Mouse (Mus musculus): ENCODE data around the gene Rnpc3. TPM values are rescaled to one million over a fixed set of nuclear protein-coding genes. Genes with fewer than 3 reads are reported as not detected.

Gene Rnpc3
- polyA plus RNA-seq, 1 experiment from 2014 or later: 26.4 TPM

GRCm38 (mm10) chr3:113630564-113630963, 615 bp upstream of the Rnpc3 start:
- peak overlapping the region; percentile 92 for H3K9ac ChIP-seq (ENCODE audit: low read length)
- no peaks in the 10 kb centered on the region for H3K27me3 ChIP-seq (ENCODE audit: control insufficient read depth, insufficient read depth, low read length)
- H3K4me1 ChIP-seq (ENCODE audit: control insufficient read depth in 2 of 2, insufficient read depth in 2 of 2, low read length in 2 of 2): peaks cover 2 to 8% of the 10 kb centered on the region in 2 experiments; a peak in 1 of 4 replicates
- no peaks in the 10 kb centered on the region for H3K9me3 ChIP-seq (ENCODE audit: control insufficient read depth, low read length)
- ATAC-seq (ENCODE audit: insufficient number of reproducible peaks, insufficient read depth, low FRiP score, low read depth): no peak
- H3K27ac ChIP-seq (replicated peaks in 1 of 2; ENCODE audit: control insufficient read depth in 1 of 2, insufficient read depth in 1 of 2, low read depth in 2 of 2, low read length in 2 of 2): peak overlapping the region; percentile 100
- H3K4me2 ChIP-seq (ENCODE audit: low read length): peak overlapping the region; percentile 77
- peaks cover 19% of the 10 kb centered on the region; the same call in 1 of the 2 replicates for H3K36me3 ChIP-seq (ENCODE audit: control insufficient read depth, insufficient read depth, low read length)
- 11% methylated on average over 13 of the region's 13 CpGs for WGBS
- peak overlapping the region; percentile 73 to 99 for H3K4me3 ChIP-seq (ENCODE audit: control insufficient read depth in 1 of 2, insufficient read depth in 1 of 2, low read depth in 1 of 2, low read length in 2 of 2)

- Histone ChIP-seq H3K4me2 (ENCODE audit: low read length) (no peak within 1 kb of the TSS), H3K4me1 (ENCODE audit: control insufficient read depth in 2 of 2, insufficient read depth in 2 of 2, low read length in 2 of 2) (no peaks in the 10 kb centered on the region), H3K27ac (replicated peaks in 1 of 2; ENCODE audit: control insufficient read depth in 1 of 2, insufficient read depth in 1 of 2, low read depth in 2 of 2, low read length in 2 of 2) (no peak within 1 kb of the TSS), H3K4me3 (ENCODE audit: control insufficient read depth in 1 of 2, insufficient read depth in 1 of 2, low read depth in 1 of 2, low read length in 2 of 2) (no peak within 1 kb of the TSS), H3K36me3 (ENCODE audit: control insufficient read depth, insufficient read depth, low read length) (peaks cover 51% of the 10 kb centered on the region), H3K9ac (ENCODE audit: low read length) (no peak within 1 kb of the TSS), H3K27me3 (ENCODE audit: control insufficient read depth, insufficient read depth, low read length) (no peaks in the 10 kb centered on the region), H3K9me3 (ENCODE audit: control insufficient read depth, low read length) (no peaks in the 10 kb centered on the region)
- no peak for ATAC-seq (ENCODE audit: insufficient number of reproducible peaks, insufficient read depth, low FRiP score, low read depth)
- WGBS: 93% methylated on average over 2 of the region's 2 CpGs
These were observed 23.4 kb downstream of the Rnpc3 start, which contains the start of gene Amy1 for GRCm38 (mm10) chr3:113606599-113606998. Gene Amy1, minus strand, starts transcription at chr3:113606699.

GRCm38 (mm10) chr3:113590844-113591243, 39.1 kb downstream of the Rnpc3 start:
- Histone ChIP-seq H3K4me1 (ENCODE audit: control insufficient read depth in 2 of 2, insufficient read depth in 2 of 2, low read length in 2 of 2) (no peaks in the 10 kb centered on the region), H3K4me2 (ENCODE audit: low read length) (no peak overlapping the region), H3K27me3 (ENCODE audit: control insufficient read depth, insufficient read depth, low read length) (no peaks in the 10 kb centered on the region), H3K4me3 (ENCODE audit: control insufficient read depth in 1 of 2, insufficient read depth in 1 of 2, low read depth in 1 of 2, low read length in 2 of 2) (no peak overlapping the region), H3K36me3 (ENCODE audit: control insufficient read depth, insufficient read depth, low read length) (no peaks in the 10 kb centered on the region), H3K9ac (ENCODE audit: low read length) (no peak overlapping the region), H3K9me3 (ENCODE audit: control insufficient read depth, low read length) (no peaks in the 10 kb centered on the region), H3K27ac (replicated peaks in 1 of 2; ENCODE audit: control insufficient read depth in 1 of 2, insufficient read depth in 1 of 2, low read depth in 2 of 2, low read length in 2 of 2) (no peak overlapping the region)
- no peak for ATAC-seq (ENCODE audit: insufficient number of reproducible peaks, insufficient read depth, low FRiP score, low read depth)
- 86% methylated on average over 1 of the region's 1 CpGs for WGBS

GRCm38 (mm10) chr3:113574578-113574977, 55.4 kb downstream of the Rnpc3 start:
- Histone ChIP-seq H3K4me1 (ENCODE audit: control insufficient read depth in 2 of 2, insufficient read depth in 2 of 2, low read length in 2 of 2) (no peaks in the 10 kb centered on the region), H3K4me3 (ENCODE audit: control insufficient read depth in 1 of 2, insufficient read depth in 1 of 2, low read depth in 1 of 2, low read length in 2 of 2) (no peak overlapping the region), H3K27ac (replicated peaks in 1 of 2; ENCODE audit: control insufficient read depth in 1 of 2, insufficient read depth in 1 of 2, low read depth in 2 of 2, low read length in 2 of 2) (no peak overlapping the region), H3K36me3 (ENCODE audit: control insufficient read depth, insufficient read depth, low read length) (no peaks in the 10 kb centered on the region), H3K4me2 (ENCODE audit: low read length) (no peak overlapping the region), H3K27me3 (ENCODE audit: control insufficient read depth, insufficient read depth, low read length) (no peaks in the 10 kb centered on the region), H3K9me3 (ENCODE audit: control insufficient read depth, low read length) (no peaks in the 10 kb centered on the region), H3K9ac (ENCODE audit: low read length) (no peak overlapping the region)
- 72% methylated on average over 4 of the region's 4 CpGs for WGBS
- ATAC-seq (ENCODE audit: insufficient number of reproducible peaks, insufficient read depth, low FRiP score, low read depth): no peak

GRCm38 (mm10) chr3:113574138-113574537, 55.8 kb downstream of the Rnpc3 start:
- Histone ChIP-seq H3K4me2 (ENCODE audit: low read length) (no peak overlapping the region), H3K9ac (ENCODE audit: low read length) (no peak overlapping the region), H3K36me3 (ENCODE audit: control insufficient read depth, insufficient read depth, low read length) (no peaks in the 10 kb centered on the region), H3K4me1 (ENCODE audit: control insufficient read depth in 2 of 2, insufficient read depth in 2 of 2, low read length in 2 of 2) (no peaks in the 10 kb centered on the region), H3K27me3 (ENCODE audit: control insufficient read depth, insufficient read depth, low read length) (no peaks in the 10 kb centered on the region), H3K27ac (replicated peaks in 1 of 2; ENCODE audit: control insufficient read depth in 1 of 2, insufficient read depth in 1 of 2, low read depth in 2 of 2, low read length in 2 of 2) (no peak overlapping the region), H3K4me3 (ENCODE audit: control insufficient read depth in 1 of 2, insufficient read depth in 1 of 2, low read depth in 1 of 2, low read length in 2 of 2) (no peak overlapping the region), H3K9me3 (ENCODE audit: control insufficient read depth, low read length) (no peaks in the 10 kb centered on the region)
- WGBS: 62% methylated on average over 2 of the region's 2 CpGs
- ATAC-seq (ENCODE audit: insufficient number of reproducible peaks, insufficient read depth, low FRiP score, low read depth): no peak

GRCm38 (mm10) chr3:113572158-113572557, 57.8 kb downstream of the Rnpc3 start:
- H3K27me3 ChIP-seq (ENCODE audit: control insufficient read depth, insufficient read depth, low read length): no peaks in the 10 kb centered on the region
- no peaks in the 10 kb centered on the region for H3K4me1 ChIP-seq (ENCODE audit: control insufficient read depth in 2 of 2, insufficient read depth in 2 of 2, low read length in 2 of 2)
- no peak for ATAC-seq (ENCODE audit: insufficient number of reproducible peaks, insufficient read depth, low FRiP score, low read depth)
- no peak overlapping the region for H3K4me2 ChIP-seq (ENCODE audit: low read length)
- WGBS: 79% methylated on average over 3 of the region's 3 CpGs
- H3K4me3 ChIP-seq (ENCODE audit: control insufficient read depth in 1 of 2, insufficient read depth in 1 of 2, low read depth in 1 of 2, low read length in 2 of 2): no peak overlapping the region
- no peaks in the 10 kb centered on the region for H3K36me3 ChIP-seq (ENCODE audit: control insufficient read depth, insufficient read depth, low read length)
- no peak overlapping the region for H3K27ac ChIP-seq (replicated peaks in 1 of 2; ENCODE audit: control insufficient read depth in 1 of 2, insufficient read depth in 1 of 2, low read depth in 2 of 2, low read length in 2 of 2)
- H3K9me3 ChIP-seq (ENCODE audit: control insufficient read depth, low read length): no peaks in the 10 kb centered on the region
- no peak overlapping the region for H3K9ac ChIP-seq (ENCODE audit: low read length)

Other genes starting within 250 kb of the Rnpc3 start
- gene Amy2a1, start 97.7 kb downstream of the Rnpc3 start, polyA plus RNA-seq (2014; fragmentation: Nextera tagmentation; extraction: Ambion mirVana): not detected in 2 replicates
- gene Amy1, start 23.4 kb downstream of the Rnpc3 start, polyA plus RNA-seq (2014; fragmentation: Nextera tagmentation; extraction: Ambion mirVana): 2.4 and 2.5 TPM in 2 replicates

Data from heart, embryonic 14.5 days (tissue).